Mouse (Mus musculus) G1E (cell line): ENCODE data around the gene Clec4b2.
"Not testable (repeated sequence)": the region's sequence is repeated elsewhere in the genome, so short reads cannot be mapped to it uniquely, and the experiment has no call there.

ENCODE experiments used
- CTCF ChIP-seq: IDR thresholded peaks from 2 replicates; pipeline ENCODE4 v1.5.1; 2012; ENCODE audit warnings: low read depth, low read length, inconsistent platforms, mixed read lengths
- POLR2AphosphoS5 ChIP-seq: IDR thresholded peaks from 2 replicates; pipeline ENCODE4 v1.6.1; 2012; ENCODE audit warnings: low read depth, low read length, inconsistent platforms; ENCODE audit not compliant: insufficient replicate concordance
- TAL1 ChIP-seq: conservative IDR thresholded peaks from 2 replicates; pipeline ENCODE4 v1.6.1; 2012; ENCODE audit warnings: low read depth, low read length, inconsistent platforms, mixed read lengths

GRCm38 (mm10) chr6:123184862-123185261, 12.2 kb downstream of the Clec4b2 start:
- not testable (repeated sequence) for TF ChIP-seq POLR2AphosphoS5, CTCF, TAL1
